Mouse (Mus musculus): ENCODE measurements around the gene Fam19a3.

Gene Fam19a3

DNA sequence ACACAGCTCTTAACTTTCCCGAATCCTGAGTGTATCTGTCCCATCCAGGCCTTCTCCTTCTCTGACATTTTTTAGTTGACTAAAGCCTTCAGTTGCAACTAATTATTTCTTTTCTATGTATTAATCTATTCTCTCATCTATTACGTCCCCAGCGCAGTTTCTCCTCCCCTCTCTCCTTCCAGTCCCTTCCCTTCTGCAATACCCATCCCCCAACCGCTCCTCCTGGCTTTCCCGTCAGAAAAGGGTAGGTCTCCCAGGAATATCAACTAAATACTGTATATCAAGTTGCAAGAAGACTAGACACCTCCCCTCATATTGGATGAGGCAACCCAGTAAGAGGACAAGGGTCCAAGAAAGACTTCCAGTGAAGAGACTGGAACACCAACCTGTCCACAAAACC is 22.8 kb downstream of the Fam19a3 start:
- no peak for DNase-seq

- peak; percentile 65 for DNase-seq
Measured at GRCm38 (mm10) chr3:104758406-104758805, 23.2 kb downstream of the Fam19a3 start.

DNA sequence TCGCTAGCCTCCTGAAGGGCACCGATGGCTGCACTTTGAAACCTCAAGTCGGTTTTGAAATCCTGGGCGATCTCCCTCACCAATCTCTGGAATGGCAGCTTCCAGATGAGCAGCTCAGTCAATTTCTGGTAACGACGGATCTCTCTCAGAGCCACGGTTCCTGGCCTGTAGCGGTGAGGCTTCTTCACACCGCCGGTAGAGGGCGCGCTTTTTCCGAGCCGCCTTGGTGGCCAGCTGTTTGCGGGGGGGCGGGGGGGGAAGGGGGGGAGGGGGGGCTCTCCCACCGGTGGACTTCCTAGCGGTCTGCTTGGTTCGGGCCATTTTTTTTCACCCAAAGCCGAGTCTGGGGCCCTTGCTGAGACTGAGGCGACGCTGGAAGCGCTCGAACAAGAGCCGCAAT is 28.8 kb downstream of the Fam19a3 start:
- DNase-seq: peak; percentile 22

GRCm38 (mm10) chr3:104743864-104744263 is 37.8 kb downstream of the Fam19a3 start:
- DNase-seq: no peak

GRCm38 (mm10) chr3:104743161-104743560 is 38.5 kb downstream of the Fam19a3 start:
- no peak for DNase-seq

DNA sequence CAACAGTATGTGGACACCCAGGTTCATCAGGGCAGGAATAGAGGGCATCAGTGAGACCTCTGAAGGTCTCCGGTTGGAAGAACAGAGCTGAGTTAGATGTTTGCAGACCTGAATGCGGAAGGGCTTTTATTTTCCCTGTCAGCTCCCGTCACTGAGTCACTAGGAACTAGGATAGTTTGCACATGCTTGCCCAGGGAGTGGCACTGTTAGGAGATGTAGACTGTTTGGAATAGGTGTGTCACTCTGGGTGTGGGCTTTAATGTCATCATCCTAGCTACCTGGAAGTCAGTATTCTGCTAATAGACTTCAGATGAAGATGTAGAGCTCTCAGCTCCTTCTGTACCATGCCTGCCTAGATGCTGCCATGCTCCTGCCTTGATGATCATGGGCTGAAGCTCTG is 39.7 kb downstream of the Fam19a3 start:
- no peak for DNase-seq

GRCm38 (mm10) chr3:104734654-104735053 is 47.0 kb downstream of the Fam19a3 start:
- no peak for DNase-seq

GRCm38 (mm10) chr3:104732907-104733306 is 48.7 kb downstream of the Fam19a3 start:
- DNase-seq: no peak

- DNase-seq: no peak
Measured at GRCm38 (mm10) chr3:104729270-104729839, 52.3 kb downstream of the Fam19a3 start.
